Mouse (Mus musculus) spleen, adult 2 months (tissue): ENCODE data around the gene Hhex.

ENCODE experiments used
- CTCF ChIP-seq: fragments of 200-500 bp; IDR thresholded peaks from 2 replicates; pipeline ENCODE4 v1.5.1; 2011; ENCODE audit warnings: mild to moderate bottlenecking, inconsistent platforms; ENCODE audit not compliant: insufficient read depth, insufficient read length, insufficient replicate concordance; ENCODE audit errors: extremely low read depth
- POLR2A ChIP-seq: fragments of 200-500 bp; IDR thresholded peaks from 2 replicates; pipeline ENCODE4 v1.6.1; 2011; ENCODE audit warnings: low read depth, low read length, inconsistent platforms

GRCm38 (mm10) chr19:37437289-37437606 is 2.6 kb downstream of the Hhex start:
- TF ChIP-seq CTCF (no peak), POLR2A (no peak)
